Mouse (Mus musculus): ENCODE results near the gene Pip4k2b. TPM values are rescaled to one million over a fixed set of nuclear protein-coding genes. Genes with fewer than 3 reads are reported as not detected.

Pip4k2b gene
- polyA plus RNA-seq, 1 experiment from 2014 or later, result 2.6 TPM

GRCm38 (mm10) chr11:97669268-97669667, 75.2 kb downstream of the Pip4k2b start:
- DNase-seq (ENCODE audit: low spot score), result no peak

- DNase-seq (ENCODE audit: low spot score), result no peak
These were observed 76.3 kb downstream of the Pip4k2b start for GRCm38 (mm10) chr11:97668160-97668559.

- DNase-seq (ENCODE audit: low spot score), result no peak
These were observed 77.7 kb downstream of the Pip4k2b start for GRCm38 (mm10) chr11:97666794-97667193.

- no peak for DNase-seq (ENCODE audit: low spot score)
These were observed 78.3 kb downstream of the Pip4k2b start for GRCm38 (mm10) chr11:97666221-97666620.

GRCm38 (mm10) chr11:97665431-97665830, 79.1 kb downstream of the Pip4k2b start:
- no peak for DNase-seq (ENCODE audit: low spot score)

Small RNA genes within 50 kb of the gene (microRNA-seq; reads per million reads assigned to microRNA genes)
- gene Mir6927 (ENCODE audit: borderline number of aligned reads), result not detected
- not detected for gene Mir8102 (ENCODE audit: borderline number of aligned reads)

Other genes with a start within 250 kb of the Pip4k2b start
- gene 4933428G20Rik, start 244.4 kb downstream of the Pip4k2b start, polyA plus RNA-seq (2015; fragmentation: Nextera tagmentation; extraction: Ambion mirVana), result 0.09 and 0.12 TPM in 2 replicates
- 0.05 and 0.06 TPM in 2 replicates for gene Srcin1, start 168.5 kb downstream of the Pip4k2b start, polyA plus RNA-seq (2015; fragmentation: Nextera tagmentation; extraction: Ambion mirVana)
- gene Epop, start 115.0 kb downstream of the Pip4k2b start, polyA plus RNA-seq (2015; fragmentation: Nextera tagmentation; extraction: Ambion mirVana), result 1.8 and 2.2 TPM in 2 replicates
- gene Mllt6, start 81.3 kb downstream of the Pip4k2b start, polyA plus RNA-seq (2015; fragmentation: Nextera tagmentation; extraction: Ambion mirVana), result 1.9 and 2.4 TPM in 2 replicates
- gene Cisd3, start 58.9 kb downstream of the Pip4k2b start, polyA plus RNA-seq (2015; fragmentation: Nextera tagmentation; extraction: Ambion mirVana), result 35.0 and 40.4 TPM in 2 replicates
- 4.8 and 5.4 TPM in 2 replicates for gene Pcgf2, start 44.2 kb downstream of the Pip4k2b start, polyA plus RNA-seq (2015; fragmentation: Nextera tagmentation; extraction: Ambion mirVana)
- gene Psmb3, start 41.3 kb downstream of the Pip4k2b start, polyA plus RNA-seq (2015; fragmentation: Nextera tagmentation; extraction: Ambion mirVana), result 711 and 747 TPM in 2 replicates
- gene Cwc25, start 21.9 kb upstream of the Pip4k2b start, polyA plus RNA-seq (2015; fragmentation: Nextera tagmentation; extraction: Ambion mirVana), result 17.7 and 18.5 TPM in 2 replicates
- 0.44 TPM in 1 of 2 replicates, not detected in the other for gene 1700001P01Rik, start 31.2 kb upstream of the Pip4k2b start, polyA plus RNA-seq (2015; fragmentation: Nextera tagmentation; extraction: Ambion mirVana)
- gene Rpl23, start 37.7 kb upstream of the Pip4k2b start, polyA plus RNA-seq (2015; fragmentation: Nextera tagmentation; extraction: Ambion mirVana), result 766 and 768 TPM in 2 replicates
- 98.7 and 108 TPM in 2 replicates for gene Lasp1, start 54.3 kb upstream of the Pip4k2b start, polyA plus RNA-seq (2015; fragmentation: Nextera tagmentation; extraction: Ambion mirVana)
- 4.5 and 5.0 TPM in 2 replicates for gene B230217C12Rik, start 96.1 kb upstream of the Pip4k2b start, polyA plus RNA-seq (2015; fragmentation: Nextera tagmentation; extraction: Ambion mirVana)
- 0.70 and 0.75 TPM in 2 replicates for gene Fbxo47, start 139.4 kb upstream of the Pip4k2b start, polyA plus RNA-seq (2015; fragmentation: Nextera tagmentation; extraction: Ambion mirVana)
- gene Plxdc1, start 241.7 kb upstream of the Pip4k2b start, polyA plus RNA-seq (2015; fragmentation: Nextera tagmentation; extraction: Ambion mirVana), result 36.6 and 42.0 TPM in 2 replicates